Mouse (Mus musculus): ENCODE data around the gene Mbl2. TPM values are rescaled to one million over a fixed set of nuclear protein-coding genes. Genes with fewer than 3 reads are reported as not detected.
"Not testable (repeated sequence)": the region's sequence is repeated elsewhere in the genome, so short reads cannot be mapped to it uniquely, and the experiment has no call there.

Mbl2 gene
- polyA plus RNA-seq, 1 experiment from 2014 or later: not detected

GRCm38 (mm10) chr19:30215736-30216135 lies 17.0 kb upstream of the Mbl2 start:
- H3K4me3 ChIP-seq (replicated peaks; ENCODE audit: low read length); H3K9ac ChIP-seq (replicated peaks; ENCODE audit: low read depth, low read length); H3K4me1 ChIP-seq (replicated peaks; ENCODE audit: control insufficient read depth, insufficient read depth, low read length); H3K4me2 ChIP-seq (ENCODE audit: low read length); H3K27ac ChIP-seq (ENCODE audit: low read length); ATAC-seq; H3K27me3 ChIP-seq (replicated peaks; ENCODE audit: control insufficient read depth, insufficient read depth, low read length); H3K36me3 ChIP-seq (ENCODE audit: control insufficient read depth, insufficient read depth); H3K9me3 ChIP-seq (ENCODE audit: control insufficient read depth, low read length): not testable (repeated sequence)
- WGBS: 80% methylated on average over 2 of the region's 2 CpGs

- no peaks in the 10 kb centered on the region for H3K36me3 ChIP-seq (ENCODE audit: control insufficient read depth, insufficient read depth)
- no peaks in the 10 kb centered on the region for H3K4me1 ChIP-seq (replicated peaks; ENCODE audit: control insufficient read depth, insufficient read depth, low read length)
- H3K9me3 ChIP-seq (ENCODE audit: control insufficient read depth, low read length): no peaks in the 10 kb centered on the region
- WGBS: 83% methylated on average over 4 of the region's 4 CpGs
- no peak overlapping the region for H3K4me2 ChIP-seq (ENCODE audit: low read length)
- ATAC-seq: no peak
- H3K27ac ChIP-seq (ENCODE audit: low read length): no peak overlapping the region
- H3K27me3 ChIP-seq (replicated peaks; ENCODE audit: control insufficient read depth, insufficient read depth, low read length): no peaks in the 10 kb centered on the region
- no peak overlapping the region for H3K9ac ChIP-seq (replicated peaks; ENCODE audit: low read depth, low read length)
- no peak overlapping the region for H3K4me3 ChIP-seq (replicated peaks; ENCODE audit: low read length)
These were observed 16.6 kb upstream of the Mbl2 start for GRCm38 (mm10) chr19:30216186-30216585.

- Histone ChIP-seq H3K27ac (ENCODE audit: low read length) (no peak overlapping the region), H3K36me3 (ENCODE audit: control insufficient read depth, insufficient read depth) (no peaks in the 10 kb centered on the region), H3K4me3 (replicated peaks; ENCODE audit: low read length) (no peak overlapping the region), H3K9ac (replicated peaks; ENCODE audit: low read depth, low read length) (no peak overlapping the region), H3K9me3 (ENCODE audit: control insufficient read depth, low read length) (no peaks in the 10 kb centered on the region), H3K4me1 (replicated peaks; ENCODE audit: control insufficient read depth, insufficient read depth, low read length) (no peaks in the 10 kb centered on the region), H3K27me3 (replicated peaks; ENCODE audit: control insufficient read depth, insufficient read depth, low read length) (no peaks in the 10 kb centered on the region), H3K4me2 (ENCODE audit: low read length) (no peak overlapping the region)
- ATAC-seq: peak; percentile 76
- WGBS: 21% methylated on average over 7 of the region's 7 CpGs
These were observed 15.4 kb upstream of the Mbl2 start for GRCm38 (mm10) chr19:30217335-30217734.

DNA sequence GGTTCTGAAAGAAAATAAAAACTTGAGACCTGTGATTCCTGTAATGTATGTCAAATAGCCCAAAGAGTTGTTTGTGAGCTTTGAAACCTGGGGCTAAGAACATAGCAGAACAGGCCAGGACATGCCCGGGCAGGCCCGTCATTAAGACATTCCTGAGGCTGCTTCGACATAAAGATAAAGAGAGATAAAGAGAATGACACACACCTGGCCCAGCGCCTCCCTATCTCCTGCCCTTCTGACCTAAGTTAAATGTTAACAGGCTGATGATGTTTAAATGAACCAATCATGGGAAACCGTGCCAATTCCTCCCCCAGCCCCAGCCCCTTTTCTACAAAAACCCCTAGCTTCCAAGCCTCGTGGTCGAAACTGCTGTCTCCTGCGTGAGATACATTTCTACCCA lies 10.1 kb upstream of the Mbl2 start:
- not testable (repeated sequence) for H3K9me3 ChIP-seq (ENCODE audit: control insufficient read depth, low read length); H3K27me3 ChIP-seq (replicated peaks; ENCODE audit: control insufficient read depth, insufficient read depth, low read length); H3K9ac ChIP-seq (replicated peaks; ENCODE audit: low read depth, low read length); H3K27ac ChIP-seq (ENCODE audit: low read length); H3K4me3 ChIP-seq (replicated peaks; ENCODE audit: low read length); ATAC-seq; H3K4me2 ChIP-seq (ENCODE audit: low read length); H3K4me1 ChIP-seq (replicated peaks; ENCODE audit: control insufficient read depth, insufficient read depth, low read length); H3K36me3 ChIP-seq (ENCODE audit: control insufficient read depth, insufficient read depth)
- WGBS: 83% methylated on average over 8 of the region's 8 CpGs

DNA sequence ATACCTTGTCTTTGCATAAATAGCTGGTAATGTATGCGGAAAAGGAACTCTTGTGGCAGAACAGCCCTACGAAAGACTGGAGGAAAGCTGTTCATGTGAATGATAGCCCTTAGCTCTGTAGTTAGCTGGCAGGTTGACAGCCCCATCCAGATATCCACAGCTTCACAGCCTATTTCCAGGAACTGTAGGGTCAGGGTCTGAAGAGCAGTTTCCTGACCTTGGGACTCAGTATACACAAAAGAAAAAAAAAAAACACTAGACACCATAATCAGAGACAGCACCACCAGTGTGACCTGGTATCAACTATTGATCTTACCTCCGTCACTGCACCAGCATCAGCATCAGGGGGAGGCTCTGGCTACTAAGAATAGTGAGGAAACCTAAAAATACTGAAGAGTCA lies 3.3 kb upstream of the Mbl2 start:
- H3K4me3 ChIP-seq (replicated peaks; ENCODE audit: low read length): no peak overlapping the region
- ATAC-seq: no peak
- no peaks in the 10 kb centered on the region for H3K36me3 ChIP-seq (ENCODE audit: control insufficient read depth, insufficient read depth)
- WGBS: 86% methylated on average over 3 of the region's 3 CpGs
- no peaks in the 10 kb centered on the region for H3K9me3 ChIP-seq (ENCODE audit: control insufficient read depth, low read length)
- H3K4me2 ChIP-seq (ENCODE audit: low read length): no peak overlapping the region
- no peaks in the 10 kb centered on the region for H3K27me3 ChIP-seq (replicated peaks; ENCODE audit: control insufficient read depth, insufficient read depth, low read length)
- no peak overlapping the region for H3K9ac ChIP-seq (replicated peaks; ENCODE audit: low read depth, low read length)
- H3K4me1 ChIP-seq (replicated peaks; ENCODE audit: control insufficient read depth, insufficient read depth, low read length): no peaks in the 10 kb centered on the region
- H3K27ac ChIP-seq (ENCODE audit: low read length): no peak overlapping the region

GRCm38 (mm10) chr19:30234416-30234815 lies 1.7 kb downstream of the Mbl2 start:
- no peak for ATAC-seq
- WGBS: 84% methylated on average over 8 of the region's 8 CpGs
- H3K36me3 ChIP-seq (ENCODE audit: control insufficient read depth, insufficient read depth): no peaks in the 10 kb centered on the region

GRCm38 (mm10) chr19:30247359-30247758 lies 14.6 kb downstream of the Mbl2 start:
- no peaks in the 10 kb centered on the region for H3K9me3 ChIP-seq (ENCODE audit: control insufficient read depth, low read length)
- no peak overlapping the region for H3K4me3 ChIP-seq (replicated peaks; ENCODE audit: low read length)
- H3K27me3 ChIP-seq (replicated peaks; ENCODE audit: control insufficient read depth, insufficient read depth, low read length): no peaks in the 10 kb centered on the region
- ATAC-seq: no peak
- H3K4me1 ChIP-seq (replicated peaks; ENCODE audit: control insufficient read depth, insufficient read depth, low read length): no peaks in the 10 kb centered on the region
- no peak overlapping the region for H3K27ac ChIP-seq (ENCODE audit: low read length)
- no peak overlapping the region for H3K4me2 ChIP-seq (ENCODE audit: low read length)
- H3K36me3 ChIP-seq (ENCODE audit: control insufficient read depth, insufficient read depth): no peaks in the 10 kb centered on the region
- WGBS: 23% methylated on average over 11 of the region's 11 CpGs
- H3K9ac ChIP-seq (replicated peaks; ENCODE audit: low read depth, low read length): no peak overlapping the region

More at GRCm38 (mm10) chr19:30234416-30234815, 1.7 kb downstream of the Mbl2 start:
- Histone ChIP-seq H3K4me2 (ENCODE audit: low read length) (no peak overlapping the region), H3K9ac (replicated peaks; ENCODE audit: low read depth, low read length) (no peak overlapping the region), H3K9me3 (ENCODE audit: control insufficient read depth, low read length) (no peaks in the 10 kb centered on the region), H3K4me3 (replicated peaks; ENCODE audit: low read length) (no peak overlapping the region), H3K27ac (ENCODE audit: low read length) (no peak overlapping the region), H3K27me3 (replicated peaks; ENCODE audit: control insufficient read depth, insufficient read depth, low read length) (no peaks in the 10 kb centered on the region), H3K4me1 (replicated peaks; ENCODE audit: control insufficient read depth, insufficient read depth, low read length) (no peaks in the 10 kb centered on the region)

DNA sequence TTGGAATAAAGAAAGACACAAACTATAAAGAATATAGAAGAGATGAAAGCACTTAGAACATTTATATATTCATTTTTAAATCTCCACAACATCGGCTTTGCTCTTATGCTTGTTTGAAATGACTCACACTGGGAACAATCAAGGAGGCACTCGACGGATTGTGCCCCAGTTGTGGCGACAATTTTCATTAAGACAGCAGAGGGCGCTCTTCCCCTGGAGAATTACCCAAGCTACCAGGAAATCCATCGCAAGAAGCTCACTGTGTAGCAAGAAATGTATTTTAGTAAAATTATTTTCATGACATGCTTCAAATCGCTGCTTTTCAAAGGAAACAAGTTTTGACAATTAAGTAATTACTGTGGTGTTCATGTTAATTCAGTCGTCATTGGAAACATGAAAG lies 16.1 kb downstream of the Mbl2 start:
- Histone ChIP-seq H3K27ac (ENCODE audit: low read length) (no peak overlapping the region), H3K4me3 (replicated peaks; ENCODE audit: low read length) (no peak overlapping the region), H3K9ac (replicated peaks; ENCODE audit: low read depth, low read length) (no peak overlapping the region), H3K4me2 (ENCODE audit: low read length) (no peak overlapping the region), H3K36me3 (ENCODE audit: control insufficient read depth, insufficient read depth) (no peaks in the 10 kb centered on the region), H3K4me1 (replicated peaks; ENCODE audit: control insufficient read depth, insufficient read depth, low read length) (no peaks in the 10 kb centered on the region), H3K27me3 (replicated peaks; ENCODE audit: control insufficient read depth, insufficient read depth, low read length) (no peaks in the 10 kb centered on the region), H3K9me3 (ENCODE audit: control insufficient read depth, low read length) (no peaks in the 10 kb centered on the region)
- ATAC-seq: peak; percentile 69
- WGBS: 4% methylated on average over 8 of the region's 8 CpGs

GRCm38 (mm10) chr19:30252253-30252652 lies 19.5 kb downstream of the Mbl2 start:
- H3K9ac ChIP-seq (replicated peaks; ENCODE audit: low read depth, low read length): no peak overlapping the region
- no peak for ATAC-seq
- H3K9me3 ChIP-seq (ENCODE audit: control insufficient read depth, low read length): no peaks in the 10 kb centered on the region
- no peak overlapping the region for H3K4me2 ChIP-seq (ENCODE audit: low read length)
- H3K27ac ChIP-seq (ENCODE audit: low read length): no peak overlapping the region
- H3K4me3 ChIP-seq (replicated peaks; ENCODE audit: low read length): no peak overlapping the region
- no peaks in the 10 kb centered on the region for H3K27me3 ChIP-seq (replicated peaks; ENCODE audit: control insufficient read depth, insufficient read depth, low read length)
- no peaks in the 10 kb centered on the region for H3K4me1 ChIP-seq (replicated peaks; ENCODE audit: control insufficient read depth, insufficient read depth, low read length)
- WGBS: 65% methylated on average over 2 of the region's 2 CpGs
- H3K36me3 ChIP-seq (ENCODE audit: control insufficient read depth, insufficient read depth): no peaks in the 10 kb centered on the region

GRCm38 (mm10) chr19:30256339-30256738 lies 23.6 kb downstream of the Mbl2 start:
- no peak overlapping the region for H3K9ac ChIP-seq (replicated peaks; ENCODE audit: low read depth, low read length)
- no peak overlapping the region for H3K4me2 ChIP-seq (ENCODE audit: low read length)
- H3K4me1 ChIP-seq (replicated peaks; ENCODE audit: control insufficient read depth, insufficient read depth, low read length): no peaks in the 10 kb centered on the region
- H3K4me3 ChIP-seq (replicated peaks; ENCODE audit: low read length): no peak overlapping the region
- H3K27me3 ChIP-seq (replicated peaks; ENCODE audit: control insufficient read depth, insufficient read depth, low read length): no peaks in the 10 kb centered on the region
- no peaks in the 10 kb centered on the region for H3K36me3 ChIP-seq (ENCODE audit: control insufficient read depth, insufficient read depth)
- H3K9me3 ChIP-seq (ENCODE audit: control insufficient read depth, low read length): no peaks in the 10 kb centered on the region
- no peak overlapping the region for H3K27ac ChIP-seq (ENCODE audit: low read length)
- ATAC-seq: no peak
- 26% methylated on average over 6 of the region's 6 CpGs for WGBS

All from forebrain, embryonic 16.5 days (tissue).